Mouse (Mus musculus) skeletal muscle tissue, adult 2 months (tissue): ENCODE measurements at regions not wholly inside any gene's neighbourhood (a gene's known extent, or its start where the extent isn't known, plus 50 kb on each side); places are given as distances from the start of the nearest gene placed in this dataset.
A peak's percentile ranks its signal among the peaks of the same experiment; 100 is the strongest.

ENCODE experiments used
- DNase-seq: peaks from one replicate; pipeline ENCODE4 v3.0.0-alpha.2; 2012; ENCODE audit warnings: low read depth, low spot score

GRCm38 (mm10) chr3:61849317-61849716 lies 483.6 kb upstream of the B430305J03Rik start:
- DNase-seq: no peak

- no peak for DNase-seq
These were observed 481.0 kb upstream of the B430305J03Rik start for GRCm38 (mm10) chr3:61846703-61847102.

- peak; percentile 0 for DNase-seq
These were observed 473.7 kb upstream of the B430305J03Rik start for GRCm38 (mm10) chr3:61839355-61840009.

- no peak for DNase-seq
These were observed 451.1 kb upstream of the B430305J03Rik start for GRCm38 (mm10) chr3:61816807-61817206.

- no peak for DNase-seq
These were observed 430.3 kb upstream of the B430305J03Rik start for GRCm38 (mm10) chr3:61796021-61796420.

- DNase-seq: no peak
These were observed 424.9 kb upstream of the B430305J03Rik start for GRCm38 (mm10) chr3:61790674-61791073.
